Mouse (Mus musculus): Measurements from ENCODE around the gene Ntmt1. TPM values are rescaled to one million over a fixed set of nuclear protein-coding genes. Genes with fewer than 3 reads are reported as not detected.

Gene Ntmt1
- polyA plus RNA-seq, 1 experiment = 27.3 TPM

DNA sequence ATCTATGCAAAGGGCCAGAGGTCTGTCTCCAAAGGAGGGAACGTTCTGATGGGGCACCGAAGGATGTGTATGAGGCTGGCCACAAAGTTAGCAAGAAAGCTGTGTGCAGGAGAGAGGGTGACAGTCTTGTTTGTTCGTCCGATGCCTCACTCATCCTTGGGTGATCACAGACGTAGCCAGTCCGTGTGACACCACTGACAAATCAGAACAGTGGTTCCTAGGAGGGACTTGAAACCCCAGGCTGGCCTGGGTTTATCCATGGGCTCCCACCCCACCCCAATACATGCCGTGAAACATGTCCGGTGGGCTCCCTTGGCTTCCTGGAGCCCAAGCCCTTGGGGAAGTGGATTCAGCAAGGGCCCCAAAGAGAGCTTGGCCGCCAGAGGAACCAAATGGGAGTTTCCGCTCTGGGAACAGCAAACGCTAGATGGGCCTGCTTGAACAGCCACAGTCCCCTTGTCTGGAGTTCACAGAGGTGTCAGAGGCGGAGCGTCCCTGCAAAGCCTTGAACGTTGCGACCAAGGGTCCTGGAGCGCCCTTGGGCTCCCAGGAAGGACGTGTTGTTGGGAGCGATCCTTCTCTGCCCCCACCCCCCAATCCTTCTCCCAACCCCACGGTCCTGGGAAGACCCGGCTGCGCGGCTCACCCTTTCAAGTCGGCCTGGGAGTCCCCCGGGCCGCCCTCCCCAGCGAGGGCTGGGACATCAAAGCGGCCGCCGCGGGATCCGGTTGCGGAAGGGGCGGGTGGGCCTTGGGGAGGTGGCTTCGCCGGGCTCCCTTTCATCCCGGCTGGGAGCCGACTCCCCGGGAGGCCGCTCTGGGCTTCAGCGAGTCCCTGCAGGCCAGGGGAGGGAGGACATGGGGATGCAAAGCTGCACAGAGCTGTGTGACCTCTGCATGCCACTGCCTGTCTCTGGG lies 23.3 kb upstream of the Ntmt1 start:
- H3K27ac ChIP-seq (ENCODE audit: insufficient read depth, low read depth, low read length) = peak overlapping the region; percentile 32
- TF ChIP-seq POLR2A (IDR thresholded peaks at IDR 0.05; ENCODE audit: low read depth, low read length) (no peak), CTCF (conservative IDR thresholded peaks at IDR 0.05; ENCODE audit: insufficient read depth, insufficient read length, low read depth, low read length) (no peak)
- peak; percentile 60 for DNase-seq
- H3K4me3 ChIP-seq (ENCODE audit: insufficient read depth, low read depth, low read length) = peak overlapping the region; percentile 42
- H3K36me3 ChIP-seq (ENCODE audit: control insufficient read depth, insufficient read depth, low read length) = no peaks in the 10 kb centered on the region
- WGBS = 21% methylated on average over 40 of the region's 40 CpGs
- peaks cover 12% of the 10 kb centered on the region for H3K4me1 ChIP-seq (ENCODE audit: control insufficient read depth, insufficient read depth, low read length)
- H3K27me3 ChIP-seq (replicated peaks; ENCODE audit: control insufficient read depth, insufficient read depth, low read length) = no peaks in the 10 kb centered on the region

- Histone ChIP-seq H3K36me3 (ENCODE audit: control insufficient read depth, insufficient read depth, low read length) (no peaks in the 10 kb centered on the region), H3K4me3 (ENCODE audit: insufficient read depth, low read depth, low read length) (no peak overlapping the region), H3K27me3 (replicated peaks; ENCODE audit: control insufficient read depth, insufficient read depth, low read length) (no peaks in the 10 kb centered on the region), H3K4me1 (ENCODE audit: control insufficient read depth, insufficient read depth, low read length) (peaks cover 8% of the 10 kb centered on the region), H3K27ac (ENCODE audit: insufficient read depth, low read depth, low read length) (no peak overlapping the region)
- DNase-seq = no peak
- WGBS = 83% methylated on average over 4 of the region's 4 CpGs
- TF ChIP-seq POLR2A (IDR thresholded peaks at IDR 0.05; ENCODE audit: low read depth, low read length) = no peak
- no peak for TF ChIP-seq CTCF (conservative IDR thresholded peaks at IDR 0.05; ENCODE audit: insufficient read depth, insufficient read length, low read depth, low read length)
These were observed 20.2 kb upstream of the Ntmt1 start for GRCm38 (mm10) chr2:30787466-30787865.

DNA sequence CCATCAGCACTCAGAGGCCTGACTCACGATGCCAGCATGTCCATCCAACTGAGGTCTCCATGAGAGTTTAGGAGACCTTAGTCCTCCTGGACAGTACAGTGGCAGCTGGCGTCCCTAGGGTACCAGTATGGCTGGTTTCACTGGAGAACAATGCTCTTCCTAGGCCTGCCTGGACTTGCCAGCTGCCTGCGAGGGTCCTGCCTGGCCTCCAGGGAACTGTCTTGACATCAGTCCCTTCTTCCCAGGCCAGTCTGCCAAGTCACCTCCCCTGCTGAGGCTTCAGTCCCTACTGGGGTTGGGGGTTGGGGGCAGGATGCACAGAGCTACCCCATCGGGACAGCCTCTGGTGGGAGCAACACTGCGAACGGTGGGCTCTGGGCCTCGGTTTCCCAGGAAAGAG lies 15.6 kb upstream of the Ntmt1 start:
- WGBS = 93% methylated on average over 7 of the region's 7 CpGs

DNA sequence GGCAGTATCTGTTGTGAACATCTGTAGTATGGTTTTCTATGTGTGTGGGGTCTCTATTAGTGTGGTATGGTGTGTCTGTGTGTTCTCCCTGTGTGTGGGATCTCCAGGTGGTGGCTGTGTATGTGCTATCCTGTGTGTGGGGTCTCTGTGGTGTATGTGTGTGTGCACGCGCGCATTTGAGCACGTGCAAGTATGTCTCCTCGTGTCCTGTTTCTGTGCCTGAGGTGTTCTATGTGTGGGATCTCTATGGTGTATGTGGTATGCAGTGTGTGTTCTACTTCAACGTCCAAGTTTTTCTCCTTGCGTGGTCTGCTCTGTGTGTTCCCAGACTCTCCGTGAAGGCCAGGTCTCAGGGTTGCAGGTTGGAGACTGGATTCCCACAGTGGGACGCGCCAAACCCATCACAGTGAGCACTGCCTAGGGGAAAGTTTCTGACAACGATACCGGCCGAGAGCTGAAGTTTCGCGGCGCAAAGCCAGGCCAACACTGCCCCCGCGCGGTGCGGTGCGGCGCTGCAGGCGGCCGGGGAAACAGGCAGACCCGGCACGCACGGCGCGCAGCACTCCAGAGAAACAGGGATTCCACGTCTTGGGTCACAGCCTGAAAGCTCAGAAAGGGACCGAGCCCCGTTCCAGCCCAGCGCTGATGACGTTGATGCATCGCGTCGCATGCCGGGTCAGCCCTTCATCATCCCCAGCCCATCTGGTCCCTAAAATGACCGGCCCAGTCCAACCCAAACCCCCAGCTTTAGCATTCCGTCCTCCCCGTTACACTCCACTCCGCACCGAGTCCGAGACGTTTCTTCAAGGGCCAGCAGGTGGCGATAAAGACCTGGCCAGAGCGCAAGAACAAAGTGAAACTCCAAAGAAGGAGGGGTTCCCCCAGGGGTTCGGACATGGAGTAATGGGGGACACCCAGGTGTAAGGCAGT lies 13.2 kb upstream of the Ntmt1 start:
- TF ChIP-seq POLR2A (IDR thresholded peaks at IDR 0.05; ENCODE audit: low read depth, low read length) = no peak
- peak; percentile 91 for TF ChIP-seq CTCF (conservative IDR thresholded peaks at IDR 0.05; ENCODE audit: insufficient read depth, insufficient read length, low read depth, low read length)
- peak; percentile 97 for DNase-seq
- peak overlapping the region; percentile 71 for H3K27ac ChIP-seq (ENCODE audit: insufficient read depth, low read depth, low read length)
- WGBS = 4% methylated on average over 48 of the region's 48 CpGs
- H3K4me3 ChIP-seq (ENCODE audit: insufficient read depth, low read depth, low read length) = peak overlapping the region; percentile 45
- H3K36me3 ChIP-seq (ENCODE audit: control insufficient read depth, insufficient read depth, low read length) = no peaks in the 10 kb centered on the region
- H3K4me1 ChIP-seq (ENCODE audit: control insufficient read depth, insufficient read depth, low read length) = no peaks in the 10 kb centered on the region
- no peaks in the 10 kb centered on the region for H3K27me3 ChIP-seq (replicated peaks; ENCODE audit: control insufficient read depth, insufficient read depth, low read length)

More for the DNA sequence above, 15.6 kb upstream of the Ntmt1 start:
- no peak for TF ChIP-seq CTCF (conservative IDR thresholded peaks at IDR 0.05; ENCODE audit: insufficient read depth, insufficient read length, low read depth, low read length)
- no peak for TF ChIP-seq POLR2A (IDR thresholded peaks at IDR 0.05; ENCODE audit: low read depth, low read length)
- Histone ChIP-seq H3K27ac (ENCODE audit: insufficient read depth, low read depth, low read length) (no peak overlapping the region), H3K36me3 (ENCODE audit: control insufficient read depth, insufficient read depth, low read length) (no peaks in the 10 kb centered on the region), H3K4me1 (ENCODE audit: control insufficient read depth, insufficient read depth, low read length) (no peaks in the 10 kb centered on the region), H3K27me3 (replicated peaks; ENCODE audit: control insufficient read depth, insufficient read depth, low read length) (no peaks in the 10 kb centered on the region), H3K4me3 (ENCODE audit: insufficient read depth, low read depth, low read length) (no peak overlapping the region)
- DNase-seq = no peak

DNA sequence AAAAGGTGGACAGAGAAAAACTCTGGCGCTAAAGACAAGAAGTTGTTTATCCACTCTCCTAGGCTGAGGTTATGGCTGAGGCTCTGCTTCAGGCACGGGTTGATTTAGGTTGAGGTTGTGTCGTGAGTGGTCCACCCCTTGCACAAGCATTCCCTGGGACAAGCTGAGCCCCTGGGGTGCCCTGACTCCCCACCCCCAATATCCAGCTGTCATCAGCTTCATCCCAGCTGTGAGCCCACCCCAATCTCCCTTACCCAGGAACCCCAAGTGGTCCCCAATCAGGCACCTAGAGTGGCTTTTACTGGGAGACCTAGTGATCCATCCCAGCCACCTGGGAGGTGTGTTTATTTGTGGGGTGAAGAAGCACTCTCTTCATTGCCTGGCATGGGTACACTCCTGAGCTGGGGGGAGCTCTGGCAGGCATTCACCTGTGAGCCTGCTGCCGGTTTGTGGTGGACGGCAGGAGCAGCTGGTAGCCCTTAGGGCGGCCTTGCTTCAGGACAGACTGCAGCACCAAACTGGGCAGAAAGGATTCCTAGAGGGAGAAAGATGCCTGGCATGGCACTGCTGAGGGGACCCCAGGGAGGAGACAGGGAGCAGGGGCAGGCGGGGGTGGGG lies 12.2 kb upstream of the Ntmt1 start:
- TF ChIP-seq POLR2A (IDR thresholded peaks at IDR 0.05; ENCODE audit: low read depth, low read length) (no peak), CTCF (conservative IDR thresholded peaks at IDR 0.05; ENCODE audit: insufficient read depth, insufficient read length, low read depth, low read length) (no peak)
- Histone ChIP-seq H3K36me3 (ENCODE audit: control insufficient read depth, insufficient read depth, low read length) (no peaks in the 10 kb centered on the region), H3K4me1 (ENCODE audit: control insufficient read depth, insufficient read depth, low read length) (no peaks in the 10 kb centered on the region), H3K27me3 (replicated peaks; ENCODE audit: control insufficient read depth, insufficient read depth, low read length) (no peaks in the 10 kb centered on the region), H3K4me3 (ENCODE audit: insufficient read depth, low read depth, low read length) (no peak overlapping the region), H3K27ac (ENCODE audit: insufficient read depth, low read depth, low read length) (no peak overlapping the region)
- 76% methylated on average over 7 of the region's 7 CpGs for WGBS
- no peak for DNase-seq

DNA sequence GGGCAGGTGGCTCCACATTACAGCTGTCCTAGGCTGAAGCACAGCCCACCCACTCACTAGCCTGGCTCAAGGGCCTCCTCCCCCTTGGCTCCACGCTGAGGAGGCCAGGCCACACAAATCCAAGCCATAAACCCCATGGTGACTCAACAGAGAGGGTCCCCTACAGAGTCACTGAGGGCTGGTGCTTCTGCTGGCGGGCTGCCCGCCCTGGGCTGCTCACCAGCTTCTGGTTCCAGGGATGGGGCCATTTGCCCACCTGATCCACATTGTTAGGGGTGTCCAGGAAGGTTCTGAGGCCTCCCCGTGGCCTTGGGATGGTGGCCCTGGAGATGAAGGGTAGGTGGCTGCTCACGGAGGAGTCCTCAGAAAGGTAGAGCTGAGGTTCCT lies 11.7 kb upstream of the Ntmt1 start:
- Histone ChIP-seq H3K27ac (ENCODE audit: insufficient read depth, low read depth, low read length) (no peak overlapping the region), H3K36me3 (ENCODE audit: control insufficient read depth, insufficient read depth, low read length) (no peaks in the 10 kb centered on the region), H3K27me3 (replicated peaks; ENCODE audit: control insufficient read depth, insufficient read depth, low read length) (no peaks in the 10 kb centered on the region), H3K4me1 (ENCODE audit: control insufficient read depth, insufficient read depth, low read length) (no peaks in the 10 kb centered on the region), H3K4me3 (ENCODE audit: insufficient read depth, low read depth, low read length) (no peak overlapping the region)
- TF ChIP-seq POLR2A (IDR thresholded peaks at IDR 0.05; ENCODE audit: low read depth, low read length) = no peak
- 84% methylated on average over 5 of the region's 5 CpGs for WGBS
- no peak for DNase-seq

Data from kidney, adult 2 months (tissue).